Mouse (Mus musculus): ENCODE measurements around the gene Crhr1. TPM values are rescaled to one million over a fixed set of nuclear protein-coding genes. Genes with fewer than 3 reads are reported as not detected.

Crhr1 gene
- total and polyA plus RNA-seq, 3 experiments: not detected

DNA sequence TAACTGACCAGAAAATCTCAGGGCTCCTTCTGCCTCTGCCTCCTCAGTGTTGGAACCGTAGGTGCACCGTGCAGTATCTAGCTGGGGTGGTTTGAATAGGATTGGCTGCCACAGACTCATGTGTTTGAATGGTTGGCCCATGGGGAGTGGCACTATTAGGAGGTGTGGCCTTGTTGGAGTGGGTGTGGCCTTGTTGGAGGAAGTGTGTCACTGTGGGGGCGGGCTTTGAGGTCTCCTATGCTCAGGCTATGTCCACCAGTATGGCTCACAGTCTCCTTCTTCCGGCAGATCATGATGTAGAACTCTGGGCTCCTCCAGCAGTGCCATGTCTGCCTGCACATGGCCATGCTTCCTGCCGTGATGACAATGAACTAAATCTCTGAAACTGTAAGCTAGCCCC lies 89.1 kb downstream of the Crhr1 start:
- Histone ChIP-seq H3K36me3 (ENCODE audit: control insufficient read depth, insufficient read depth, low read length) (no peaks in the 10 kb centered on the region), H3K79me2 (replicated peaks; ENCODE audit: control insufficient read depth, insufficient read depth, low read length) (no peaks in the 10 kb centered on the region), H3K27ac (no peak overlapping the region), H3K27me3 (ENCODE audit: control insufficient read depth, insufficient read depth, low read length) (no peaks in the 10 kb centered on the region), H3K9ac (ENCODE audit: low read depth, low read length) (no peak overlapping the region), H3K4me3 (no peak overlapping the region), H3K4me1 (ENCODE audit: control insufficient read depth, insufficient read depth, low read length) (no peaks in the 10 kb centered on the region)
- DNase-seq: no peak
- WGBS: 71% methylated on average over 5 of the region's 5 CpGs
- TF ChIP-seq CTCF (IDR thresholded peaks at IDR 0.05) (no peak), POLR2A (IDR thresholded peaks at IDR 0.05; ENCODE audit: insufficient read depth, low read depth, low read length) (no peak), EP300 (IDR thresholded peaks at IDR 0.05; ENCODE audit: insufficient read depth, low read depth, low read length) (no peak)
- intact Hi-C loops (cut with DNase I): no loop called here

DNA sequence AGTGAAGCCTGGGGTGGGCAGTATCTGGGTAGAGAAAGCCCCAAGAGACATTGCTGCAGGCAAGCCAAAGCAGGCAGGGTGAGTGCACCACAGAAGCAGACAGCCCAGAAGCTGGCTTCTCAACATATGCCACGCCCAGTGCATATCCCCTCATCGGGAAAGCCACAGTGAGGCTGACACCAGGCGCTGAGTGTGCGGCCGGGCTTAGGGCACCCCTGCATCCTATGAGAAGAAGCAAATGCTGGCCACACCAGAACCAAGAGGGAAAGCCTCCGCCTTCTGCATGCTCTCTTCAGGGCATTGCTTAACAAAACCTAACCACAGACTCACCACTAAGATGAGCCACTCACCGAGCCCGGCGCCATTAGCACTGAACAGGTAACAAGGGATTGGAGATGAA lies 90.6 kb downstream of the Crhr1 start:
- no peaks in the 10 kb centered on the region for H3K27me3 ChIP-seq (ENCODE audit: control insufficient read depth, insufficient read depth, low read length)
- H3K27ac ChIP-seq: no peak overlapping the region
- no peak for DNase-seq
- H3K9ac ChIP-seq (ENCODE audit: low read depth, low read length): no peak overlapping the region
- no peaks in the 10 kb centered on the region for H3K4me1 ChIP-seq (ENCODE audit: control insufficient read depth, insufficient read depth, low read length)
- TF ChIP-seq EP300 (IDR thresholded peaks at IDR 0.05; ENCODE audit: insufficient read depth, low read depth, low read length) (no peak), CTCF (IDR thresholded peaks at IDR 0.05) (no peak), POLR2A (IDR thresholded peaks at IDR 0.05; ENCODE audit: insufficient read depth, low read depth, low read length) (no peak)
- H3K36me3 ChIP-seq (ENCODE audit: control insufficient read depth, insufficient read depth, low read length): no peaks in the 10 kb centered on the region
- no peaks in the 10 kb centered on the region for H3K79me2 ChIP-seq (replicated peaks; ENCODE audit: control insufficient read depth, insufficient read depth, low read length)
- H3K4me3 ChIP-seq: no peak overlapping the region
- intact Hi-C loops (cut with DNase I): no loop called here
- WGBS: 74% methylated on average over 9 of the region's 9 CpGs

Other genes starting within 250 kb of the Crhr1 start
- gene Nsf, start 178.8 kb upstream of the Crhr1 start, total RNA-seq (2021): 10 to 100 TPM; 26.9 to 28.7 TPM
- gene Nsf, start 178.8 kb upstream of the Crhr1 start, polyA plus RNA-seq (2012; rRNA removed): 14.0 and 16.5 TPM in 2 replicates
- gene Arf2, start 166.1 kb upstream of the Crhr1 start, total RNA-seq (2021): 10 to 100 TPM; 27.8 to 33.5 TPM
- gene Arf2, start 166.1 kb upstream of the Crhr1 start, polyA plus RNA-seq (2012; rRNA removed): 13.7 and 25.2 TPM in 2 replicates
- not detected for gene Sppl2c, start 53.5 kb downstream of the Crhr1 start, total RNA-seq (2021)
- gene Sppl2c, start 53.5 kb downstream of the Crhr1 start, polyA plus RNA-seq (2012; rRNA removed): 0.23 and 0.33 TPM in 2 replicates
- 10 to 100 TPM; 77.9 to 91.6 TPM for gene Mapt, start 98.5 kb downstream of the Crhr1 start, total RNA-seq (2021)
- gene Mapt, start 98.5 kb downstream of the Crhr1 start, polyA plus RNA-seq (2012; rRNA removed): 30.1 and 40.7 TPM in 2 replicates